ENCODE assay signal across 7 mouse cellular contexts in the genomic region with DNA sequence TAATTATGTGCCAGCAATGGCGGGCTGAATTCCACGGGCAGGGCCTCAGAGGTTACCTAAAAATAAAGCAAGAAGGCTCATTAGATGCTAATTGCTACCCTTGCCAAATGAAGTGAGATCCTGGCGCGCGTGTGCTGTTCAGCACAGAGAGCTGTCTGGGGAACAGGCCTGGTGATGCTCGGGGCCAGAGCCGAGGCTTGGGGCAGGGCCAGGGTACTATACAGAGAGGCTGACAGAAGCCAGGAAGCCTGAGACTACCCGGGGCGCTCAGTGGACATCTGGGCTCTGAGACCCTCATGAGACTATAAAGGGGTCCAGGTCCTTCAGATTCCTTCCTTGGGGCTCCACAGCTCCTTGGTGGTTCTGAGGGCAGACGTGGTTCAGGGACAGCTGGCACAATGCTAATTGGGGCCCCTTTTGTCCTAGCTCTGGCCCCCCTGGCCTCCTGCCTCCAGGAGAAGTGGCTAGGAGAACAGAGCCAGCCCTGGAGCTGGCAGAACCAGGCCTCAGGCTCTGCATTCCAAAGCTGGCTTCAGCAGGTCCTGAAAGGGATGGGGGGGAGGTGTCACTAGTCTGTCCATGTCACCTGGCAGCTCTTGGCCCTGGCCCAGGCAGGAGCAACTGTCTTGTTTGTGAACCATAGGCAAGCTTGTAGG.
A peak's percentile ranks its signal among the peaks of the same experiment; 100 is the strongest.
DNase-seq lines count a peak whose midpoint lies in the region; ATAC-seq and TF ChIP-seq lines count a peak whose summit lies in the region.

No protein-coding gene starts in this region.

- peak; percentile 49 for ATAC-seq in midbrain, embryonic 11.5 days (ENCODE audit: low FRiP score)
- no peak for ATAC-seq in erythroblast, adult 5-6 weeks (replicated peaks; ENCODE audit: low FRiP score, poor library complexity, severe bottlenecking)
- no peak for ATAC-seq in liver, postnatal 0 days

- TF ChIP-seq CTCF in liver, postnatal 0 days (IDR thresholded peaks at IDR 0.05; ENCODE audit: low read depth), result no peak

- no peak overlapping the region for H3K4me3 ChIP-seq in midbrain, embryonic 11.5 days (ENCODE audit: low read depth, low read length)
- H3K4me3 ChIP-seq in liver, postnatal 0 days (ENCODE audit: low read depth, low read length), result no peak overlapping the region

- H3K9me3 ChIP-seq in midbrain, embryonic 11.5 days (ENCODE audit: control insufficient read depth, low read length), result no peaks in the 10 kb centered on the region
- no peaks in the 10 kb centered on the region for H3K9me3 ChIP-seq in liver, postnatal 0 days (ENCODE audit: low read length)

- H3K27ac ChIP-seq in midbrain, embryonic 11.5 days (ENCODE audit: low read depth, low read length), result peak overlapping the region; percentile 63
- H3K27ac ChIP-seq in liver, postnatal 0 days (ENCODE audit: low read depth), result no peak overlapping the region

- H3K9ac ChIP-seq in midbrain, embryonic 11.5 days (ENCODE audit: low read length), result peak overlapping the region; percentile 33; the same call in 1 of the 2 replicates
- no peak overlapping the region for H3K9ac ChIP-seq in liver, postnatal 0 days (replicated peaks)

- no peaks in the 10 kb centered on the region for H3K27me3 ChIP-seq in midbrain, embryonic 11.5 days (ENCODE audit: control insufficient read depth, insufficient read depth, low read length)
- no peaks in the 10 kb centered on the region for H3K27me3 ChIP-seq in liver, postnatal 0 days (ENCODE audit: insufficient read depth, low read length)

- peak; percentile 69 for DNase-seq in brain, embryonic 18.5 days (ENCODE audit: low read depth, low spot score)
- DNase-seq in cerebellum, postnatal 25 days, result peak; percentile 86 to 90
- DNase-seq in heart, adult 8-10 months (ENCODE audit: low spot score), result peak; percentile 29
- DNase-seq in layer of hippocampus, adult 9-11 months, result peak; percentile 40
- DNase-seq in midbrain, embryonic 11.5 days (ENCODE audit: low spot score, missing footprints), result no peak
- DNase-seq in liver, postnatal 0 days, result no peak

- no peaks in the 10 kb centered on the region for H3K36me3 ChIP-seq in midbrain, embryonic 11.5 days (ENCODE audit: control insufficient read depth, insufficient read depth, low read length)
- H3K36me3 ChIP-seq in liver, postnatal 0 days (replicated peaks; ENCODE audit: insufficient read depth, low read length), result no peaks in the 10 kb centered on the region

- H3K4me2 ChIP-seq in midbrain, embryonic 11.5 days, result no peak overlapping the region
- H3K4me2 ChIP-seq in liver, postnatal 0 days (ENCODE audit: low read depth, low read length), result no peak overlapping the region

- WGBS in midbrain, embryonic 11.5 days, result 47% methylated on average over 10 of the region's 10 CpGs
- WGBS in liver, postnatal 0 days (ENCODE audit: insufficient replicate concordance), result 45% methylated on average over 10 of the region's 10 CpGs

- peaks cover 18% of the 10 kb centered on the region for H3K4me1 ChIP-seq in midbrain, embryonic 11.5 days (ENCODE audit: control insufficient read depth, insufficient read depth, low read length)
- no peaks in the 10 kb centered on the region for H3K4me1 ChIP-seq in liver, postnatal 0 days (ENCODE audit: insufficient read depth)

- TF ChIP-seq EP300 in liver, postnatal 0 days (IDR thresholded peaks at IDR 0.05; ENCODE audit: low read depth), result no peak

Comparison
In these comparisons a context has a peak if more than half of its experiments do, and no peak if none do; other contexts are left out.
1. DNase-seq: peak in brain, embryonic 18.5 days (single experiment), cerebellum, postnatal 25 days (2 of 2), heart, adult 8-10 months (single experiment) and layer of hippocampus, adult 9-11 months (single experiment); none in midbrain, embryonic 11.5 days (single experiment) and liver, postnatal 0 days (single experiment).